Mouse (Mus musculus) G1E (cell line): ENCODE results near the gene Slc22a14.

Experiments
- CTCF ChIP-seq: IDR thresholded peaks from 2 replicates; pipeline ENCODE4 v1.5.1; 2012; ENCODE audit warnings: low read depth, low read length, inconsistent platforms, mixed read lengths
- GATA1 ChIP-seq: IDR thresholded peaks from 2 replicates; pipeline ENCODE4 v1.6.1; 2012; ENCODE audit warnings: borderline replicate concordance, low read length, inconsistent platforms, mixed read lengths
- GATA2 ChIP-seq: IDR thresholded peaks from 2 replicates; pipeline ENCODE4 v1.6.1; 2012; ENCODE audit warnings: low read depth, low read length, inconsistent platforms, borderline replicate concordance

DNA sequence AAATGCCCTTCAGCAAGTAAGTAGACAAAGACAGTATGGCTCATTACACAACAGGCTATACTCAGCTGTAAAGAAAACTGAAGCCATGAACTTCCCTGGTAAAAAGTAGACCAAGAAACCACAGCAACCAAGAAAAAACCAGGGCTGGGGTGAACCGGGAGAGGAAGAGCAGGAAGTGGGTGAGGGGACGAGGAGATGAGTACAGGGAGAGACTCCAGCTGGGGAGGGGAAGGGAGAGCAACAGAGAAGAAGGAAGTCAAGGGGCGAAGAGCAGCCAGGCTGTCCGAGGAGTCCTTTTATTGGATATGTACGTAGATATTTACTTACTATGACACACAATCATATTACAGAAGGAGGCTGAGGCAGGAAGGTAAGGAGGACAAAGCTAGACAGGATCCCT lies 117.4 kb downstream of the Slc22a14 start:
- TF ChIP-seq CTCF (no peak), GATA2 (no peak), GATA1 (no peak)
